Mouse (Mus musculus): ENCODE results near the gene Gm49361. TPM values are rescaled to one million over a fixed set of nuclear protein-coding genes. Genes with fewer than 3 reads are reported as not detected.
A peak's percentile ranks its signal among the peaks of the same experiment; 100 is the strongest.

Gene Gm49361
- total RNA-seq, 1 experiment, result not detected

- no peaks in the 10 kb centered on the region; the same call in 1 of the 2 replicates for H3K36me3 ChIP-seq (ENCODE audit: control insufficient read depth, insufficient read depth, low read length, poor library complexity, severe bottlenecking)
- H3K4me3 ChIP-seq (ENCODE audit: insufficient read depth in 1 of 2, low read depth in 1 of 2, low read length in 2 of 2, poor library complexity in 1 of 2, severe bottlenecking in 1 of 2), result no peak overlapping the region
- H3K27ac ChIP-seq (ENCODE audit: insufficient read depth, low read depth, low read length, poor library complexity, severe bottlenecking), result no peak overlapping the region
- no peak overlapping the region for H3K9ac ChIP-seq (ENCODE audit: insufficient read depth, low read depth, low read length, poor library complexity, severe bottlenecking)
- H3K4me1 ChIP-seq (ENCODE audit: control insufficient read depth in 2 of 2, insufficient read depth in 2 of 2, low read length in 2 of 2, poor library complexity in 1 of 2), result peaks cover 0 to 4% of the 10 kb centered on the region in 2 experiments; a peak in 1 of 4 replicates
- no peaks in the 10 kb centered on the region for H3K9me3 ChIP-seq (ENCODE audit: control insufficient read depth, insufficient read depth, low read depth, low read length)
- no peak for DNase-seq (ENCODE audit: low read depth, low spot score)
- in situ Hi-C loops (cut with MboI; ENCODE audit: low sequenced_read_pairs in 2 of 2, unreplicated experiment in 2 of 2), result no loop called here
- TF ChIP-seq ZC3H11A (IDR thresholded peaks at IDR 0.05; ENCODE audit: borderline replicate concordance, low read depth, low read length), result no peak
- no peak for TF ChIP-seq CHD2 (IDR thresholded peaks at IDR 0.05; ENCODE audit: low read depth, low read length)
- TF ChIP-seq HCFC1 (IDR thresholded peaks at IDR 0.05; ENCODE audit: borderline replicate concordance, insufficient read depth, low read length), result no peak
- no peak for TF ChIP-seq ZNF384 (IDR thresholded peaks at IDR 0.05; ENCODE audit: low read depth, low read length)
- no peak for TF ChIP-seq MAFK (IDR thresholded peaks at IDR 0.05; ENCODE audit: insufficient read depth, low read depth, low read length)
Measured at GRCm38 (mm10) chr14:57716601-57717245, 29.2 kb downstream of the Gm49361 start.

DNA sequence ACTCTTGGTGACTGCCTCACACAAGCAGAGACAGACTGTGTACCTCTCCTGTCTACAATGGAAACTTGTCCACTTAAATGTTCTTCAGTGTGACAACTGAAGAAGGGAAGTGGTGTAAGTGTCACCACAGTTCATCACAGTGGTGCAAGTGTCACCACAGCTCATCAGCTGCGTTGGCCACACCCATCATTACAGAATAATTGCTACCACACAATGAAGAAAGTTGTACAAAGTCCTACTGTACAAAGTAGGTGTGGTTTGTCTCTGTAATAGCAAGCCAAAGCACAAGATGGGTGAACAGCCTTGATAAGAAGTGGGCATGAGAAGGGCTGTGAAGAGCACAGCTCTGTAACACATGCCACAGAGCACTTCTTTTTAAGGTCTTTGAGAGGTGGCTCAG, 33.0 kb downstream of the Gm49361 start:
- Histone ChIP-seq H3K4me1 (ENCODE audit: control insufficient read depth in 2 of 2, insufficient read depth in 2 of 2, low read length in 2 of 2, poor library complexity in 1 of 2) (peaks cover 2 to 12% of the 10 kb centered on the region in 2 experiments; a peak in 1 of 4 replicates), H3K27ac (ENCODE audit: insufficient read depth, low read depth, low read length, poor library complexity, severe bottlenecking) (no peak overlapping the region), H3K4me3 (ENCODE audit: insufficient read depth in 1 of 2, low read depth in 1 of 2, low read length in 2 of 2, poor library complexity in 1 of 2, severe bottlenecking in 1 of 2) (no peak overlapping the region), H3K9me3 (ENCODE audit: control insufficient read depth, insufficient read depth, low read depth, low read length) (no peaks in the 10 kb centered on the region), H3K9ac (ENCODE audit: insufficient read depth, low read depth, low read length, poor library complexity, severe bottlenecking) (no peak overlapping the region), H3K36me3 (ENCODE audit: control insufficient read depth, insufficient read depth, low read length, poor library complexity, severe bottlenecking) (no peaks in the 10 kb centered on the region; the same call in 1 of the 2 replicates)
- no peak for DNase-seq (ENCODE audit: low read depth, low spot score)
- TF ChIP-seq ZNF384 (IDR thresholded peaks at IDR 0.05; ENCODE audit: low read depth, low read length) (no peak), HCFC1 (IDR thresholded peaks at IDR 0.05; ENCODE audit: borderline replicate concordance, insufficient read depth, low read length) (no peak), CHD2 (IDR thresholded peaks at IDR 0.05; ENCODE audit: low read depth, low read length) (no peak), ZC3H11A (IDR thresholded peaks at IDR 0.05; ENCODE audit: borderline replicate concordance, low read depth, low read length) (no peak), MAFK (IDR thresholded peaks at IDR 0.05; ENCODE audit: insufficient read depth, low read depth, low read length) (no peak)
- in situ Hi-C loops (cut with MboI; ENCODE audit: low sequenced_read_pairs in 2 of 2, unreplicated experiment in 2 of 2), result no loop called here

DNA sequence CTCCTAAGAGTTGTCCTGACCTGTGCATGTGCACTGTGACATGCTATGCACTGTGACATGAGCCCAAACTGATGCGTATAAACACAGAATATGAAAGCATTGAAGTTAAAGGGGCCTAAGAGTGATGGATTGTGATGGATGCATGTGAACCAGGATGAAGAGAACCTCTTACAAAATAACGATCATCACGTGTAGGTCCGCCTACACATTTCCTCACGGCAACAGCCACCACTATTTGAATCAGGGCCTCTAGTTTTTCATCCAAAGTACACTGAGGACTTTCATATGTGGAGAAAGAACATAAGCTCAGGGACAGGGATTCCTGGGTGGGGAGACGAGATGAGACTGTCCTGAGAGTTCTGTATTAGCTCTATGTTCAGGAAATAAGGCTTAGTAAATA, 34.8 kb downstream of the Gm49361 start:
- Histone ChIP-seq H3K4me1 (ENCODE audit: control insufficient read depth in 2 of 2, insufficient read depth in 2 of 2, low read length in 2 of 2, poor library complexity in 1 of 2) (peaks cover 2 to 13% of the 10 kb centered on the region in 2 experiments; a peak in 1 of 4 replicates), H3K27ac (ENCODE audit: insufficient read depth, low read depth, low read length, poor library complexity, severe bottlenecking) (no peak overlapping the region), H3K9ac (ENCODE audit: insufficient read depth, low read depth, low read length, poor library complexity, severe bottlenecking) (no peak overlapping the region), H3K4me3 (ENCODE audit: insufficient read depth in 1 of 2, low read depth in 1 of 2, low read length in 2 of 2, poor library complexity in 1 of 2, severe bottlenecking in 1 of 2) (no peak overlapping the region), H3K9me3 (ENCODE audit: control insufficient read depth, insufficient read depth, low read depth, low read length) (no peaks in the 10 kb centered on the region), H3K36me3 (ENCODE audit: control insufficient read depth, insufficient read depth, low read length, poor library complexity, severe bottlenecking) (no peaks in the 10 kb centered on the region; the same call in 1 of the 2 replicates)
- DNase-seq (ENCODE audit: low read depth, low spot score), result no peak
- in situ Hi-C loops (cut with MboI; ENCODE audit: low sequenced_read_pairs in 2 of 2, unreplicated experiment in 2 of 2), result no loop called here
- TF ChIP-seq ZC3H11A (IDR thresholded peaks at IDR 0.05; ENCODE audit: borderline replicate concordance, low read depth, low read length) (no peak), CHD2 (IDR thresholded peaks at IDR 0.05; ENCODE audit: low read depth, low read length) (no peak), MAFK (IDR thresholded peaks at IDR 0.05; ENCODE audit: insufficient read depth, low read depth, low read length) (no peak)

- H3K4me3 ChIP-seq (ENCODE audit: insufficient read depth in 1 of 2, low read depth in 1 of 2, low read length in 2 of 2, poor library complexity in 1 of 2, severe bottlenecking in 1 of 2), result peak overlapping the region in 1 of 2 experiments; percentile 39; a peak in 1 of 4 replicates
Measured at GRCm38 (mm10) chr14:57709171-57709570, 36.7 kb downstream of the Gm49361 start.

More at GRCm38 (mm10) chr14:57709171-57709570, 36.7 kb downstream of the Gm49361 start:
- no peak overlapping the region; the same call in 1 of the 2 replicates for H3K27ac ChIP-seq (ENCODE audit: insufficient read depth, low read depth, low read length, poor library complexity, severe bottlenecking)
- in situ Hi-C loops (cut with MboI; ENCODE audit: low sequenced_read_pairs in 2 of 2, unreplicated experiment in 2 of 2), result no loop called here
- H3K9ac ChIP-seq (ENCODE audit: insufficient read depth, low read depth, low read length, poor library complexity, severe bottlenecking), result no peak overlapping the region
- peaks cover 2 to 13% of the 10 kb centered on the region in 2 experiments; a peak in 1 of 4 replicates for H3K4me1 ChIP-seq (ENCODE audit: control insufficient read depth in 2 of 2, insufficient read depth in 2 of 2, low read length in 2 of 2, poor library complexity in 1 of 2)
- no peaks in the 10 kb centered on the region; the same call in 1 of the 2 replicates for H3K36me3 ChIP-seq (ENCODE audit: control insufficient read depth, insufficient read depth, low read length, poor library complexity, severe bottlenecking)
- TF ChIP-seq CHD2 (IDR thresholded peaks at IDR 0.05; ENCODE audit: low read depth, low read length), result no peak
- TF ChIP-seq ZNF384 (IDR thresholded peaks at IDR 0.05; ENCODE audit: low read depth, low read length), result no peak
- no peak for TF ChIP-seq HCFC1 (IDR thresholded peaks at IDR 0.05; ENCODE audit: borderline replicate concordance, insufficient read depth, low read length)
- no peak for TF ChIP-seq ZC3H11A (IDR thresholded peaks at IDR 0.05; ENCODE audit: borderline replicate concordance, low read depth, low read length)
- TF ChIP-seq MAFK (IDR thresholded peaks at IDR 0.05; ENCODE audit: insufficient read depth, low read depth, low read length), result no peak
- H3K9me3 ChIP-seq (ENCODE audit: control insufficient read depth, insufficient read depth, low read depth, low read length), result no peaks in the 10 kb centered on the region
- DNase-seq (ENCODE audit: low read depth, low spot score), result no peak

Data from ES-E14 (cell line).